Mouse (Mus musculus): ENCODE measurements around the gene Rsc1a1. TPM values are rescaled to one million over a fixed set of nuclear protein-coding genes. Genes with fewer than 3 reads are reported as not detected.

The Rsc1a1 gene
- total RNA-seq, 1 experiment: 13.3 TPM

GRCm38 (mm10) chr4:141653044-141653443, 32.4 kb downstream of the Rsc1a1 start:
- Histone ChIP-seq H3K4me1 (ENCODE audit: control insufficient read depth in 2 of 2, insufficient read depth in 2 of 2, low read length in 2 of 2, poor library complexity in 1 of 2) (peaks cover 0 to 5% of the 10 kb centered on the region in 2 experiments; a peak in 1 of 4 replicates), H3K36me3 (ENCODE audit: control insufficient read depth, insufficient read depth, low read length, poor library complexity, severe bottlenecking) (no peaks in the 10 kb centered on the region), H3K27ac (ENCODE audit: insufficient read depth, low read depth, low read length, poor library complexity, severe bottlenecking) (no peak overlapping the region), H3K9me3 (ENCODE audit: control insufficient read depth, insufficient read depth, low read depth, low read length) (no peaks in the 10 kb centered on the region), H3K9ac (ENCODE audit: insufficient read depth, low read depth, low read length, poor library complexity, severe bottlenecking) (no peak overlapping the region), H3K4me3 (ENCODE audit: insufficient read depth in 1 of 2, low read depth in 1 of 2, low read length in 2 of 2, poor library complexity in 1 of 2, severe bottlenecking in 1 of 2) (no peak overlapping the region)
- TF ChIP-seq CHD2 (IDR thresholded peaks at IDR 0.05; ENCODE audit: low read depth, low read length) (no peak), MAFK (IDR thresholded peaks at IDR 0.05; ENCODE audit: insufficient read depth, low read depth, low read length) (no peak), HCFC1 (IDR thresholded peaks at IDR 0.05; ENCODE audit: borderline replicate concordance, insufficient read depth, low read length) (no peak), ZNF384 (IDR thresholded peaks at IDR 0.05; ENCODE audit: low read depth, low read length) (no peak), ZC3H11A (IDR thresholded peaks at IDR 0.05; ENCODE audit: borderline replicate concordance, low read depth, low read length) (no peak)
- in situ Hi-C loops (cut with MboI; ENCODE audit: low sequenced_read_pairs in 2 of 2, unreplicated experiment in 2 of 2): no loop called here
- no peak for DNase-seq (ENCODE audit: low read depth, low spot score)

DNA sequence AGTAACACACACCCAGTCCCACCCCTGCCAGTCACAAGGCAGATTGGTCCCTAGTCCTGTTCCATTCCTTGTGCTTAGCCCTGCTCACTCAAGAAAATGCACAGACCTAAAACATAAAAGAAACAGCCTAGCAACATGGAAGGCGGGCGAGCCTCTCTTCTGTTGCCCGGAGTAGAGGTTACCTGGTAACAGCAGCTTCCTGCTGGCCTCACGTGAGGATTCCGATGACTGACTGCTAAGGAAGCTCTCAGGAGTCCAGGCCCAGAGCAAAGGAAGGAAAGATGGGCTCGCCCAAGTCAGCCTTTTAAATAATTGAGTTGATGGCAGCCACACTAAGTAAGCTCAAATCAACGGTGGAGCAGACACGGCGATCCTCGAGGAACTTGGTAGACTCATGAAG, 33.5 kb downstream of the Rsc1a1 start:
- Histone ChIP-seq H3K4me3 (ENCODE audit: insufficient read depth in 1 of 2, low read depth in 1 of 2, low read length in 2 of 2, poor library complexity in 1 of 2, severe bottlenecking in 1 of 2) (no peak overlapping the region), H3K36me3 (ENCODE audit: control insufficient read depth, insufficient read depth, low read length, poor library complexity, severe bottlenecking) (no peaks in the 10 kb centered on the region), H3K9me3 (ENCODE audit: control insufficient read depth, insufficient read depth, low read depth, low read length) (no peaks in the 10 kb centered on the region), H3K9ac (ENCODE audit: insufficient read depth, low read depth, low read length, poor library complexity, severe bottlenecking) (no peak overlapping the region), H3K4me1 (ENCODE audit: control insufficient read depth in 2 of 2, insufficient read depth in 2 of 2, low read length in 2 of 2, poor library complexity in 1 of 2) (peaks cover 0 to 5% of the 10 kb centered on the region in 2 experiments; a peak in 1 of 4 replicates), H3K27ac (ENCODE audit: insufficient read depth, low read depth, low read length, poor library complexity, severe bottlenecking) (no peak overlapping the region)
- in situ Hi-C loops (cut with MboI; ENCODE audit: low sequenced_read_pairs in 2 of 2, unreplicated experiment in 2 of 2): no loop called here
- DNase-seq (ENCODE audit: low read depth, low spot score): no peak
- TF ChIP-seq HCFC1 (IDR thresholded peaks at IDR 0.05; ENCODE audit: borderline replicate concordance, insufficient read depth, low read length): no peak
- no peak for TF ChIP-seq ZNF384 (IDR thresholded peaks at IDR 0.05; ENCODE audit: low read depth, low read length)
- no peak for TF ChIP-seq MAFK (IDR thresholded peaks at IDR 0.05; ENCODE audit: insufficient read depth, low read depth, low read length)
- no peak for TF ChIP-seq CHD2 (IDR thresholded peaks at IDR 0.05; ENCODE audit: low read depth, low read length)
- no peak for TF ChIP-seq ZC3H11A (IDR thresholded peaks at IDR 0.05; ENCODE audit: borderline replicate concordance, low read depth, low read length)

- Histone ChIP-seq H3K9ac (ENCODE audit: insufficient read depth, low read depth, low read length, poor library complexity, severe bottlenecking) (no peak overlapping the region), H3K27ac (ENCODE audit: insufficient read depth, low read depth, low read length, poor library complexity, severe bottlenecking) (no peak overlapping the region), H3K4me3 (ENCODE audit: insufficient read depth in 1 of 2, low read depth in 1 of 2, low read length in 2 of 2, poor library complexity in 1 of 2, severe bottlenecking in 1 of 2) (no peak overlapping the region), H3K9me3 (ENCODE audit: control insufficient read depth, insufficient read depth, low read depth, low read length) (no peaks in the 10 kb centered on the region), H3K36me3 (ENCODE audit: control insufficient read depth, insufficient read depth, low read length, poor library complexity, severe bottlenecking) (no peaks in the 10 kb centered on the region), H3K4me1 (ENCODE audit: control insufficient read depth in 2 of 2, insufficient read depth in 2 of 2, low read length in 2 of 2, poor library complexity in 1 of 2) (peaks cover 0 to 4% of the 10 kb centered on the region in 2 experiments; a peak in 1 of 4 replicates)
- DNase-seq (ENCODE audit: low read depth, low spot score): no peak
- in situ Hi-C loops (cut with MboI; ENCODE audit: low sequenced_read_pairs in 2 of 2, unreplicated experiment in 2 of 2): no loop called here
- no peak for TF ChIP-seq ZNF384 (IDR thresholded peaks at IDR 0.05; ENCODE audit: low read depth, low read length)
- TF ChIP-seq CHD2 (IDR thresholded peaks at IDR 0.05; ENCODE audit: low read depth, low read length): no peak
- TF ChIP-seq ZC3H11A (IDR thresholded peaks at IDR 0.05; ENCODE audit: borderline replicate concordance, low read depth, low read length): no peak
- TF ChIP-seq HCFC1 (IDR thresholded peaks at IDR 0.05; ENCODE audit: borderline replicate concordance, insufficient read depth, low read length): no peak
- no peak for TF ChIP-seq MAFK (IDR thresholded peaks at IDR 0.05; ENCODE audit: insufficient read depth, low read depth, low read length)
These were observed 34.1 kb downstream of the Rsc1a1 start for GRCm38 (mm10) chr4:141651286-141651685.

GRCm38 (mm10) chr4:141649244-141649643, 36.2 kb downstream of the Rsc1a1 start:
- in situ Hi-C loops (cut with MboI; ENCODE audit: low sequenced_read_pairs in 2 of 2, unreplicated experiment in 2 of 2): no loop called here
- no peaks in the 10 kb centered on the region for H3K4me1 ChIP-seq (ENCODE audit: control insufficient read depth in 2 of 2, insufficient read depth in 2 of 2, low read length in 2 of 2, poor library complexity in 1 of 2)
- H3K4me3 ChIP-seq (ENCODE audit: insufficient read depth in 1 of 2, low read depth in 1 of 2, low read length in 2 of 2, poor library complexity in 1 of 2, severe bottlenecking in 1 of 2): no peak overlapping the region
- no peak overlapping the region for H3K27ac ChIP-seq (ENCODE audit: insufficient read depth, low read depth, low read length, poor library complexity, severe bottlenecking)
- no peaks in the 10 kb centered on the region for H3K36me3 ChIP-seq (ENCODE audit: control insufficient read depth, insufficient read depth, low read length, poor library complexity, severe bottlenecking)
- TF ChIP-seq ZC3H11A (IDR thresholded peaks at IDR 0.05; ENCODE audit: borderline replicate concordance, low read depth, low read length) (no peak), CHD2 (IDR thresholded peaks at IDR 0.05; ENCODE audit: low read depth, low read length) (no peak), ZNF384 (IDR thresholded peaks at IDR 0.05; ENCODE audit: low read depth, low read length) (no peak), MAFK (IDR thresholded peaks at IDR 0.05; ENCODE audit: insufficient read depth, low read depth, low read length) (no peak), HCFC1 (IDR thresholded peaks at IDR 0.05; ENCODE audit: borderline replicate concordance, insufficient read depth, low read length) (no peak)
- no peak overlapping the region for H3K9ac ChIP-seq (ENCODE audit: insufficient read depth, low read depth, low read length, poor library complexity, severe bottlenecking)
- DNase-seq (ENCODE audit: low read depth, low spot score): no peak
- no peaks in the 10 kb centered on the region for H3K9me3 ChIP-seq (ENCODE audit: control insufficient read depth, insufficient read depth, low read depth, low read length)

DNA sequence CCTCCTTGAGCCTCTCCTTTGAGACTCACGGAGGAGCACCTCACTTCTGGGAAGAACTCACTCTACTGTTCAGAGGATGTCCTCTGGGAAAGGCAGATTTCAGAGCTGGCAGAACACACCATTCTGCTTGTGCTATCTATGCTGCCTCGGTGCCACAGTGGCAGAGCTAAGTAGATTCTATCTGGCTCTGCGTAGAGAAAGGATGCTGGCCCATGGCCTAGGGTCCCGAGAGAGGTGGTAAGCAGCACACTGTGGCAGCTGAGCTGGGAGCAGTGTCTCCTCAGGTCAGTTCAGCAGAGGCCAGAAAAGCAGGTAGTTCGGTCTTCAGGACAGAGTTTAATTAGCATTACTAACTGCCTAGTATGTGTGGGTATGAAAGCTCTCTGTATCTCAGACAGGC, 37.1 kb downstream of the Rsc1a1 start:
- Histone ChIP-seq H3K4me3 (ENCODE audit: insufficient read depth in 1 of 2, low read depth in 1 of 2, low read length in 2 of 2, poor library complexity in 1 of 2, severe bottlenecking in 1 of 2) (no peak overlapping the region), H3K9ac (ENCODE audit: insufficient read depth, low read depth, low read length, poor library complexity, severe bottlenecking) (no peak overlapping the region), H3K36me3 (ENCODE audit: control insufficient read depth, insufficient read depth, low read length, poor library complexity, severe bottlenecking) (no peaks in the 10 kb centered on the region), H3K27ac (ENCODE audit: insufficient read depth, low read depth, low read length, poor library complexity, severe bottlenecking) (no peak overlapping the region), H3K4me1 (ENCODE audit: control insufficient read depth in 2 of 2, insufficient read depth in 2 of 2, low read length in 2 of 2, poor library complexity in 1 of 2) (no peaks in the 10 kb centered on the region), H3K9me3 (ENCODE audit: control insufficient read depth, insufficient read depth, low read depth, low read length) (no peaks in the 10 kb centered on the region)
- in situ Hi-C loops (cut with MboI; ENCODE audit: low sequenced_read_pairs in 2 of 2, unreplicated experiment in 2 of 2): no loop called here
- DNase-seq (ENCODE audit: low read depth, low spot score): no peak
- no peak for TF ChIP-seq ZNF384 (IDR thresholded peaks at IDR 0.05; ENCODE audit: low read depth, low read length)
- no peak for TF ChIP-seq MAFK (IDR thresholded peaks at IDR 0.05; ENCODE audit: insufficient read depth, low read depth, low read length)
- TF ChIP-seq HCFC1 (IDR thresholded peaks at IDR 0.05; ENCODE audit: borderline replicate concordance, insufficient read depth, low read length): no peak
- TF ChIP-seq CHD2 (IDR thresholded peaks at IDR 0.05; ENCODE audit: low read depth, low read length): no peak
- no peak for TF ChIP-seq ZC3H11A (IDR thresholded peaks at IDR 0.05; ENCODE audit: borderline replicate concordance, low read depth, low read length)
